Mouse (Mus musculus): ENCODE results near the gene Pcgf5. TPM values are rescaled to one million over a fixed set of nuclear protein-coding genes. Genes with fewer than 3 reads are reported as not detected.

The Pcgf5 gene
- polyA plus RNA-seq, 1 experiment from 2014 or later: 7.4 TPM

GRCm38 (mm10) chr19:36390714-36391113 lies 42.6 kb downstream of the Pcgf5 start:
- Histone ChIP-seq H3K4me2 (no peak overlapping the region), H3K9ac (no peak overlapping the region), H3K4me1 (no peaks in the 10 kb centered on the region), H3K27ac (no peak overlapping the region), H3K4me3 (no peak overlapping the region), H3K9me3 (no peaks in the 10 kb centered on the region), H3K27me3 (no peaks in the 10 kb centered on the region), H3K36me3 (no peaks in the 10 kb centered on the region)
- ATAC-seq (ENCODE audit: insufficient number of reproducible peaks, insufficient read depth, low FRiP score, low TSS enrichment, low read depth): no peak
- 71% methylated on average over 1 of the region's 1 CpGs for WGBS

GRCm38 (mm10) chr19:36398500-36398899 lies 50.4 kb downstream of the Pcgf5 start:
- Histone ChIP-seq H3K4me2 (no peak overlapping the region), H3K4me3 (no peak overlapping the region), H3K4me1 (no peaks in the 10 kb centered on the region), H3K9ac (no peak overlapping the region), H3K27ac (no peak overlapping the region), H3K27me3 (no peaks in the 10 kb centered on the region), H3K9me3 (no peaks in the 10 kb centered on the region), H3K36me3 (no peaks in the 10 kb centered on the region)
- no peak for ATAC-seq (ENCODE audit: insufficient number of reproducible peaks, insufficient read depth, low FRiP score, low TSS enrichment, low read depth)
- 71% methylated on average over 3 of the region's 3 CpGs for WGBS

DNA sequence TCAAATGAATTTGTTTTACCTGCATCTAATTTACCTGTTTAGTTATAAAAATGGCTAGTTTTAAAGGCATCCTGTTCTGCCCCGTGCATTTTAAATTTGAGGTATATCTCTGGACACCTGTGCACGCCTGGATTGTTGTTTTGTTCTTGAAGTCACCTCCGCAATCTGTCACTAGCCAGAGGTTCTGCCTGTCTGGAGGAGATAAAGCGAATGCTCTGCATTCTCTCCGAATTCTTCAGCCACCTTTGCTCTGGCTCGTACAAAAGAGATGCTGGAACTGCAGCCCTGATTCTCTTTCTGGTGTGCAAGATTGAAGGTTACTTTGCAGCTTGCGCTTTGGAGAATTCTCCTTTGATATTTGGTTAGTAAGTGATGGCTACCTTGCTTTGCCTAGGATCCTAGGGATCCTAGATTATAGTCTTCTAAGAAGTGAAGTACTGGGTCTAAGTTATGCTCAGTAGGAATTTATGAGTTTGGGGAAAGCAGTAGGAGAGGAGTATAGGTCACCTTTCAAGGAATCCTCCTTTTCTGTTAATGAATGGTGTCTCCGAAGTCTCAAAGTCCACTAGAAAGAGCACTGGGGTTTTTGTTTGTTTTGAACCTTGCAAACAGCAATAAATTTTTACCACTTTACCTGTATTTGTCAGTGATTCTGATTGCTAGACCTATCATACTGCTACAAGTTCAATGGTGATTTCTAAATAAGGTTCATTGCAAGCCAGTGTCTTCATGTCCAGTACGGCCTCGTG lies 60.4 kb downstream of the Pcgf5 start:
- 60% methylated on average over 10 of the region's 10 CpGs for WGBS
- no peaks in the 10 kb centered on the region for H3K9me3 ChIP-seq

DNA sequence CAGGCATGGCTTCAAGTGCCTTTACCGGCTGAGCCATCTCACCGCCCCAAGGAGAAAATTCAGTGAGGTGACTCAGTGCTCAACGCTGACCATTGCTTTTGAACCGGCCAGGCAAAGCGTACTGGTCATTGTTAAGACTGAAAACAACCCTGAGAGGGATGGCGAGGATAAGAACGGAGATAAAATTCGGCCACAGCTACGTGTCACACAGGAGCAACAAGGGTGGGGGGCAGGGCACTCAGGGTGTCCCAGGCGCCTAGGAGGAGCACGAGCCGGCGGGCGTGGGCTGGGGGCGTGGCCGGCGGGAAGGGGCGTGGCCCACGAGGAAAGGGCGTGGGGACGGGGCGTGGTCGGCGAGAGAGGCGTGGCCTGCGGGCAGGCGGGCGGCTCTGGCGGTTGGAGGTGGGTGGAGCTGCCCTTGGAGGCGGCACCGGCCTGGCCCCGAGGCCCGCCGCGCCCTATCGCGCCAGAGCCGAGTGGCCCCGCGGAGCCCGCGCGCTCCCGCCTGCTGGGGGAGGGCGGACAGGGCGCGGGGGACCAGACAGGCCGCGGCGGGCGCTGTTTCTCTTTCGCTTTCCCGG lies 61.3 kb downstream of the Pcgf5 start:
- no peaks in the 10 kb centered on the region for H3K9me3 ChIP-seq
- WGBS: under 1% methylated on average over 48 of the region's 53 CpGs
- H3K27me3 ChIP-seq: peaks cover 42% of the 10 kb centered on the region
- H3K9ac ChIP-seq: peak overlapping the region; percentile 69
- H3K27ac ChIP-seq: no peak overlapping the region
- H3K4me2 ChIP-seq: peak overlapping the region; percentile 94
- H3K36me3 ChIP-seq: no peaks in the 10 kb centered on the region
- no peaks in the 10 kb centered on the region for H3K4me1 ChIP-seq
- peak overlapping the region; percentile 76 for H3K4me3 ChIP-seq
- ATAC-seq (ENCODE audit: insufficient number of reproducible peaks, insufficient read depth, low FRiP score, low TSS enrichment, low read depth): peak; percentile 88

More for the DNA sequence above, 60.4 kb downstream of the Pcgf5 start:
- no peak for ATAC-seq (ENCODE audit: insufficient number of reproducible peaks, insufficient read depth, low FRiP score, low TSS enrichment, low read depth)
- H3K4me3 ChIP-seq: no peak overlapping the region
- H3K9ac ChIP-seq: no peak overlapping the region
- H3K4me2 ChIP-seq: no peak overlapping the region
- no peaks in the 10 kb centered on the region for H3K36me3 ChIP-seq
- H3K27ac ChIP-seq: no peak overlapping the region
- H3K27me3 ChIP-seq: peaks cover 42% of the 10 kb centered on the region
- no peaks in the 10 kb centered on the region for H3K4me1 ChIP-seq

- Histone ChIP-seq H3K27ac (no peak overlapping the region), H3K9me3 (no peaks in the 10 kb centered on the region), H3K4me3 (peak overlapping the region; percentile 76), H3K4me1 (no peaks in the 10 kb centered on the region), H3K36me3 (no peaks in the 10 kb centered on the region), H3K9ac (peak overlapping the region; percentile 69), H3K27me3 (peaks cover 42% of the 10 kb centered on the region), H3K4me2 (peak overlapping the region; percentile 94)
- WGBS: under 1% methylated on average over 29 of the region's 82 CpGs
- ATAC-seq (ENCODE audit: insufficient number of reproducible peaks, insufficient read depth, low FRiP score, low TSS enrichment, low read depth): no peak
These were observed 61.8 kb downstream of the Pcgf5 start for GRCm38 (mm10) chr19:36409861-36410392.

GRCm38 (mm10) chr19:36419885-36420284 lies 71.8 kb downstream of the Pcgf5 start:
- Histone ChIP-seq H3K4me3 (no peak overlapping the region), H3K9me3 (no peaks in the 10 kb centered on the region), H3K27me3 (no peaks in the 10 kb centered on the region), H3K36me3 (no peaks in the 10 kb centered on the region), H3K4me2 (no peak overlapping the region), H3K4me1 (no peaks in the 10 kb centered on the region), H3K27ac (no peak overlapping the region), H3K9ac (no peak overlapping the region)
- no peak for ATAC-seq (ENCODE audit: insufficient number of reproducible peaks, insufficient read depth, low FRiP score, low TSS enrichment, low read depth)

DNA sequence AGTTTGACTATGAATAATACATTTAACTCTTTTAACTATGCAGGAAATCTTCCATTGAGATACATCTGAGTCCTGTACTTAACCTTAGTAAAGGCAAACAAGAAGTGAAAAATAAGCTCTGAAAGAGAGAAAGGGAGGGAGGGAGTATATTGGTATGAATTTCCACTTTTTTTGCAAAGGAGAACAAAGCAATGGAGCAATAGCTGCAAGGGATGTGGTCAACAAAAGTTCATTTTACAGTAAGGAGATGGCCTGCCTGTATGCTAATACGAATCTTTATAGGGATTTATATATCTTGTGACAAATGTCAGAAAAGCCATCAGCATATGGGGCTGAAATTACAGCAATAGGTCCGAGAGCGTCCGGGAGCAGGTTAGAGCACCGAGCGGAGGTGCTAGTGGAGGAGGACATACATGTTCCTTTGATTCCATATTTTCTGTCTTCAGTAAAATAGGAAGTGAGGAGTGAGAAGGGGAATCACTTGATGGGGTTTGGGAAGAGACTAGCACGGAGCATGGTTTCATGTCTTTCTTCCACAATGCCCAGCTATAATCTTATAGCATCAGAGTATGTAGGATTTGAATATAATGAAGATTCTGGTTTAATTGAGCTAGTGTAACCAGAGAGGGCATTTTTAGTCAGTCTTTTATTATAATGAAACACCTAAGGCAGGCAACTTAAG lies 79.2 kb downstream of the Pcgf5 start:
- Histone ChIP-seq H3K27ac (no peak overlapping the region), H3K36me3 (no peaks in the 10 kb centered on the region), H3K4me3 (no peak overlapping the region), H3K9ac (no peak overlapping the region), H3K27me3 (no peaks in the 10 kb centered on the region), H3K4me1 (no peaks in the 10 kb centered on the region), H3K9me3 (no peaks in the 10 kb centered on the region), H3K4me2 (no peak overlapping the region)
- no peak for ATAC-seq (ENCODE audit: insufficient number of reproducible peaks, insufficient read depth, low FRiP score, low TSS enrichment, low read depth)
- WGBS: 93% methylated on average over 7 of the region's 7 CpGs

- no peaks in the 10 kb centered on the region for H3K36me3 ChIP-seq
- no peaks in the 10 kb centered on the region for H3K9me3 ChIP-seq
- H3K4me2 ChIP-seq: no peak overlapping the region
- ATAC-seq (ENCODE audit: insufficient number of reproducible peaks, insufficient read depth, low FRiP score, low TSS enrichment, low read depth): no peak
- WGBS: 86% methylated on average over 4 of the region's 4 CpGs
- no peaks in the 10 kb centered on the region for H3K27me3 ChIP-seq
- H3K9ac ChIP-seq: no peak overlapping the region
- no peak overlapping the region for H3K4me3 ChIP-seq
- H3K27ac ChIP-seq: no peak overlapping the region
- no peaks in the 10 kb centered on the region for H3K4me1 ChIP-seq
These were observed 80.0 kb downstream of the Pcgf5 start for GRCm38 (mm10) chr19:36428116-36428515.

DNA sequence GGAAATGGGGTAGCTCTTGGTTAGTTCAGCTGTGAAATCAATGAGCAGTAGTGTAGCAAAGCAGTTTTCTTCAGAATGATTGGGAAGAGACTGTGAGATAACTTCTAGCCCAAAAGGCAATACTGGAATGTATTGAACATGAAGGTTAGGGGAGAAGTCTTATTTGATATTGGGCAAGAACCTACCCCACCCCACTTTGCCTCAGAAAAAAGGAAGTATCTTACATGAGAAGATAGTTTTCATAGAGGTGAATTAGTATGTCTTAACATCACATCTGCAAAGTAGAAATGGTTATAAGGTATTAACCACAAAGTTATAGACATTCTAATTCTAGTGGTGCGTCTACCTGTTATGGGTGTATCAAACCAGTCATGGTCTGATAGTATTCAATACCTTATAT lies 81.2 kb downstream of the Pcgf5 start:
- Histone ChIP-seq H3K27me3 (no peaks in the 10 kb centered on the region), H3K4me1 (no peaks in the 10 kb centered on the region), H3K9ac (no peak overlapping the region), H3K9me3 (no peaks in the 10 kb centered on the region), H3K27ac (no peak overlapping the region), H3K36me3 (no peaks in the 10 kb centered on the region), H3K4me2 (no peak overlapping the region), H3K4me3 (no peak overlapping the region)
- ATAC-seq (ENCODE audit: insufficient number of reproducible peaks, insufficient read depth, low FRiP score, low TSS enrichment, low read depth): no peak
- 84% methylated on average over 1 of the region's 1 CpGs for whole genome bisulfite sequencing

DNA sequence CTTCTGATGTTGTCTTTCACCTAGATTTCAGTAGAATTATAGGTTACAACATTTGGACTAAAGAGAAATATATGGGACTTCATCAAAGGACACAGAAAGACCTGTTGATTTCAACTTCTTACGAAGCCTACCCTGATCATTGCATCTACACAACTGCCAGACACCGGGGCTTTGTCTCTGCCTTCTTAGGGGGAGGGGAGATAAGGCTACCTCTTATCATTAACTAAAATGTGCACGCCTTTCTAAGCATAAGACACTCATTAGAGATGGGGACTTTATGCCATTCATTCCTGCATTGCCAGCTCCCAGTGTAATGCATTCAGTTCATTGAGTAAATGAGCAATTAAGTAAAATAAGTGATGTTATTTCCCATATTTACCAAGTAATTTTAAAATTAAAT lies 85.1 kb downstream of the Pcgf5 start:
- 85% methylated on average over 3 of the region's 3 CpGs for WGBS
- H3K9ac ChIP-seq: no peak overlapping the region
- H3K27me3 ChIP-seq: no peaks in the 10 kb centered on the region
- no peak overlapping the region for H3K4me2 ChIP-seq
- no peak overlapping the region for H3K27ac ChIP-seq
- H3K4me3 ChIP-seq: no peak overlapping the region
- ATAC-seq (ENCODE audit: insufficient number of reproducible peaks, insufficient read depth, low FRiP score, low TSS enrichment, low read depth): no peak
- H3K4me1 ChIP-seq: no peaks in the 10 kb centered on the region
- no peaks in the 10 kb centered on the region for H3K9me3 ChIP-seq
- H3K36me3 ChIP-seq: no peaks in the 10 kb centered on the region

- no peak overlapping the region for H3K4me3 ChIP-seq
- H3K9me3 ChIP-seq: no peaks in the 10 kb centered on the region
- WGBS: 49% methylated on average over 9 of the region's 9 CpGs
- no peaks in the 10 kb centered on the region for H3K4me1 ChIP-seq
- H3K4me2 ChIP-seq: no peak overlapping the region
- no peaks in the 10 kb centered on the region for H3K36me3 ChIP-seq
- H3K9ac ChIP-seq: no peak overlapping the region
- H3K27ac ChIP-seq: no peak overlapping the region
- no peaks in the 10 kb centered on the region for H3K27me3 ChIP-seq
- no peak for ATAC-seq (ENCODE audit: insufficient number of reproducible peaks, insufficient read depth, low FRiP score, low TSS enrichment, low read depth)
These were observed 92.0 kb downstream of the Pcgf5 start for GRCm38 (mm10) chr19:36439894-36440714.
